Mouse (Mus musculus) midbrain, embryonic 11.5 days (tissue): ENCODE data around the gene Map4. TPM values are rescaled to one million over a fixed set of nuclear protein-coding genes. Genes with fewer than 3 reads are reported as not detected.

Experiments used
- ATAC-seq: fragments of 200-750 bp; cut with Nextera tagmentation; 2 replicates; pipeline ENCODE4 v1.8.0; 2017; ENCODE audit warnings: moderate TSS enrichment, moderate library complexity; ENCODE audit not compliant: low FRiP score
- DNase-seq: peaks from one replicate; pipeline ENCODE4 v3.0.0; 2015; ENCODE audit warnings: low spot score; ENCODE audit errors: missing footprints
- H3K27ac ChIP-seq: fragments of 300-500 bp; sonication (generic); 2 replicates; pipeline ENCODE4 v1.5.1; 2014; ENCODE audit warnings: low read depth, low read length
- H3K27me3 ChIP-seq: fragments of 300-500 bp; sonication (generic); 2 replicates; pipeline ENCODE4 v1.6.1; 2014; ENCODE audit warnings: mild to moderate bottlenecking, low read length, moderate library complexity, mixed read lengths; ENCODE audit not compliant: control insufficient read depth, insufficient read depth
- H3K36me3 ChIP-seq: fragments of 300-500 bp; sonication (generic); 2 replicates; pipeline ENCODE4 v1.6.1; 2014; ENCODE audit warnings: mild to moderate bottlenecking, low read length, moderate library complexity, mixed read lengths; ENCODE audit not compliant: control insufficient read depth, insufficient read depth
- H3K4me1 ChIP-seq: fragments of 300-500 bp; sonication (generic); 2 replicates; pipeline ENCODE4 v1.6.1; 2014; ENCODE audit warnings: low read length; ENCODE audit not compliant: control insufficient read depth, insufficient read depth
- H3K4me2 ChIP-seq: fragments of 300-500 bp; sonication (generic); 2 replicates; pipeline ENCODE4 v1.6.1; 2014; ENCODE audit warnings: mild to moderate bottlenecking, moderate library complexity
- H3K4me3 ChIP-seq: fragments of 300-500 bp; sonication (generic); 2 replicates; pipeline ENCODE4 v1.5.1; 2014; ENCODE audit warnings: low read depth, low read length
- H3K9ac ChIP-seq: fragments of 300-500 bp; sonication (generic); 2 replicates; pipeline ENCODE4 v1.6.1; 2014; ENCODE audit warnings: low read length
- H3K9me3 ChIP-seq: fragments of 300-500 bp; sonication (generic); 2 replicates; pipeline ENCODE4 v1.6.1; 2016; ENCODE audit warnings: low read length; ENCODE audit not compliant: control insufficient read depth
- WGBS: fragments of 180-500 bp; shearing (Covaris S2); extraction: QIAGEN DNeasy Blood & Tissue Kit; methylation state at CpG from one replicate; pipeline ENCODE4 v1.1.7; 2014; 5-methylcytosine and 5-hydroxymethylcytosine counted together
- polyA plus RNA-seq: library from polyadenylated mRNA; unstranded; fragments of >200 nt; fragmentation: Nextera tagmentation; extraction: Ambion mirVana; gene quantifications from 2 replicates; pipeline ENCODE4 v1.2.1, GENCODE M21; 2014

Map4 gene
- polyA plus RNA-seq, 1 experiment from 2014 or later = 81.4 TPM

GRCm38 (mm10) chr9:110045763-110046377 is 114.6 kb downstream of the Map4 start:
- Histone ChIP-seq H3K36me3 (no peaks in the 10 kb centered on the region), H3K9me3 (no peaks in the 10 kb centered on the region), H3K4me1 (peaks cover 3% of the 10 kb centered on the region; the same call in 1 of the 2 replicates), H3K27ac (no peak overlapping the region), H3K9ac (no peak overlapping the region), H3K27me3 (no peaks in the 10 kb centered on the region), H3K4me3 (no peak overlapping the region), H3K4me2 (no peak overlapping the region)
- ATAC-seq (no peak), DNase-seq (no peak)

GRCm38 (mm10) chr9:110047260-110047659 is 116.0 kb downstream of the Map4 start:
- no peak overlapping the region for H3K4me2 ChIP-seq
- no peak overlapping the region for H3K27ac ChIP-seq
- H3K4me1 ChIP-seq = peaks cover 13% of the 10 kb centered on the region
- no peaks in the 10 kb centered on the region for H3K27me3 ChIP-seq
- no peak for ATAC-seq
- H3K9ac ChIP-seq = no peak overlapping the region
- no peaks in the 10 kb centered on the region for H3K36me3 ChIP-seq
- peak; percentile 81 for DNase-seq
- no peaks in the 10 kb centered on the region for H3K9me3 ChIP-seq
- no peak overlapping the region for H3K4me3 ChIP-seq

- no peak overlapping the region for H3K4me2 ChIP-seq
- no peaks in the 10 kb centered on the region for H3K36me3 ChIP-seq
- H3K4me3 ChIP-seq = no peak overlapping the region
- ATAC-seq (no peak; the same call in 1 of the 2 replicates), DNase-seq (peak; percentile 72)
- peaks cover 19% of the 10 kb centered on the region for H3K4me1 ChIP-seq
- no peak overlapping the region for H3K27ac ChIP-seq
- H3K9ac ChIP-seq = no peak overlapping the region
- 31% methylated on average over 3 of the region's 3 CpGs for WGBS
- H3K27me3 ChIP-seq = no peaks in the 10 kb centered on the region
- H3K9me3 ChIP-seq = no peaks in the 10 kb centered on the region
Measured at GRCm38 (mm10) chr9:110047857-110048256, 116.6 kb downstream of the Map4 start.

- no peaks in the 10 kb centered on the region for H3K9me3 ChIP-seq
- H3K36me3 ChIP-seq = no peaks in the 10 kb centered on the region
- H3K4me3 ChIP-seq = no peak overlapping the region
- H3K9ac ChIP-seq = no peak overlapping the region
- no peak overlapping the region for H3K4me2 ChIP-seq
- peak; percentile 73 for DNase-seq
- H3K27ac ChIP-seq = no peak overlapping the region
- no peak for ATAC-seq
- H3K4me1 ChIP-seq = peaks cover 38% of the 10 kb centered on the region
- H3K27me3 ChIP-seq = no peaks in the 10 kb centered on the region
Measured at GRCm38 (mm10) chr9:110051184-110051583, 119.9 kb downstream of the Map4 start.

- WGBS = 16% methylated on average over 23 of the region's 23 CpGs
- Histone ChIP-seq H3K27ac (peak overlapping the region; percentile 83), H3K36me3 (no peaks in the 10 kb centered on the region), H3K4me1 (peaks cover 38% of the 10 kb centered on the region), H3K9ac (peak overlapping the region; percentile 69), H3K4me2 (peak overlapping the region; percentile 52), H3K9me3 (no peaks in the 10 kb centered on the region), H3K4me3 (peak overlapping the region; percentile 34), H3K27me3 (no peaks in the 10 kb centered on the region)
- no peak for ATAC-seq
- peak; percentile 93 for DNase-seq
Measured at GRCm38 (mm10) chr9:110051869-110052661, 120.8 kb downstream of the Map4 start.

- Histone ChIP-seq H3K9ac (peak overlapping the region; percentile 69), H3K9me3 (no peaks in the 10 kb centered on the region), H3K36me3 (no peaks in the 10 kb centered on the region), H3K27ac (peak overlapping the region; percentile 83), H3K4me3 (peak overlapping the region; percentile 34), H3K4me2 (peak overlapping the region; percentile 52), H3K27me3 (no peaks in the 10 kb centered on the region), H3K4me1 (peaks cover 38% of the 10 kb centered on the region)
- no peak for ATAC-seq
- 52% methylated on average over 4 of the region's 4 CpGs for WGBS
- peak; percentile 91 for DNase-seq
Measured at GRCm38 (mm10) chr9:110052951-110053304, 121.7 kb downstream of the Map4 start.

- Histone ChIP-seq H3K4me1 (peaks cover 38% of the 10 kb centered on the region), H3K27ac (peak overlapping the region; percentile 83), H3K9me3 (no peaks in the 10 kb centered on the region), H3K4me2 (peak overlapping the region; percentile 52), H3K27me3 (no peaks in the 10 kb centered on the region), H3K36me3 (no peaks in the 10 kb centered on the region), H3K9ac (peak overlapping the region; percentile 69), H3K4me3 (peak overlapping the region; percentile 34)
- ATAC-seq (peak; percentile 90), DNase-seq (peak; percentile 96)
- 28% methylated on average over 8 of the region's 8 CpGs for WGBS
Measured at GRCm38 (mm10) chr9:110053305-110054079, 122.2 kb downstream of the Map4 start.

GRCm38 (mm10) chr9:110054080-110054421 is 122.8 kb downstream of the Map4 start:
- peak overlapping the region; percentile 83 for H3K27ac ChIP-seq
- H3K36me3 ChIP-seq = no peaks in the 10 kb centered on the region
- H3K4me3 ChIP-seq = peak overlapping the region; percentile 17
- peaks cover 38% of the 10 kb centered on the region for H3K4me1 ChIP-seq
- DNase-seq (peak; percentile 89), ATAC-seq (peak; percentile 83)
- 17% methylated on average over 2 of the region's 2 CpGs for WGBS
- peak overlapping the region; percentile 52; the same call in 1 of the 2 replicates for H3K4me2 ChIP-seq
- no peaks in the 10 kb centered on the region for H3K27me3 ChIP-seq
- H3K9me3 ChIP-seq = no peaks in the 10 kb centered on the region
- peak overlapping the region; percentile 31; the same call in 1 of the 2 replicates for H3K9ac ChIP-seq

GRCm38 (mm10) chr9:110054781-110055180 is 123.5 kb downstream of the Map4 start:
- H3K27ac ChIP-seq = peak overlapping the region; percentile 83
- H3K27me3 ChIP-seq = no peaks in the 10 kb centered on the region
- H3K9ac ChIP-seq = peak overlapping the region; percentile 31; the same call in 1 of the 2 replicates
- H3K4me1 ChIP-seq = peaks cover 38% of the 10 kb centered on the region
- ATAC-seq (no peak), DNase-seq (no peak)
- no peaks in the 10 kb centered on the region for H3K9me3 ChIP-seq
- H3K4me3 ChIP-seq = peak overlapping the region; percentile 17
- H3K36me3 ChIP-seq = no peaks in the 10 kb centered on the region
- peak overlapping the region; percentile 52 for H3K4me2 ChIP-seq
- WGBS = 42% methylated on average over 3 of the region's 3 CpGs
